Mouse (Mus musculus): ENCODE results near the gene Casp3. TPM values are rescaled to one million over a fixed set of nuclear protein-coding genes. Genes with fewer than 3 reads are reported as not detected.

Casp3 gene
- polyA plus RNA-seq, 1 experiment from 2014 or later = 130 TPM

- peak overlapping the region; percentile 93 for H3K4me3 ChIP-seq
- H3K27me3 ChIP-seq (ENCODE audit: insufficient read depth, poor library complexity, severe bottlenecking) = no peaks in the 10 kb centered on the region
- no peaks in the 10 kb centered on the region for H3K36me3 ChIP-seq
- 88% methylated on average over 8 of the region's 8 CpGs for WGBS
- no peaks in the 10 kb centered on the region for H3K9me3 ChIP-seq
- no peak for DNase-seq (ENCODE audit: low spot score)
- H3K27ac ChIP-seq = no peak overlapping the region
- peaks cover 38% of the 10 kb centered on the region for H3K4me1 ChIP-seq (replicated peaks)
These were observed 1.2 kb upstream of the Casp3 start for GRCm38 (mm10) chr8:46615936-46616335.

- peak; percentile 28 for DNase-seq (ENCODE audit: low spot score)
These were observed 864 bp downstream of the Casp3 start for GRCm38 (mm10) chr8:46617690-46618620.

GRCm38 (mm10) chr8:46618639-46619320 lies 1.7 kb downstream of the Casp3 start:
- H3K27me3 ChIP-seq (ENCODE audit: insufficient read depth, poor library complexity, severe bottlenecking) = no peaks in the 10 kb centered on the region
- H3K27ac ChIP-seq = peak overlapping the region; percentile 96
- H3K4me3 ChIP-seq = peak overlapping the region; percentile 93
- WGBS = 1% methylated on average over 10 of the region's 10 CpGs
- no peaks in the 10 kb centered on the region for H3K9me3 ChIP-seq
- peaks cover 6% of the 10 kb centered on the region; the same call in 1 of the 2 replicates for H3K36me3 ChIP-seq
- peaks cover 32% of the 10 kb centered on the region for H3K4me1 ChIP-seq (replicated peaks)
- no peak for DNase-seq (ENCODE audit: low spot score)

More at GRCm38 (mm10) chr8:46617690-46618620, 864 bp downstream of the Casp3 start:
- Histone ChIP-seq H3K4me3 (peak overlapping the region; percentile 93), H3K27ac (peak overlapping the region; percentile 96), H3K9me3 (no peaks in the 10 kb centered on the region), H3K36me3 (peaks cover 4% of the 10 kb centered on the region; the same call in 1 of the 2 replicates), H3K4me1 (replicated peaks) (peaks cover 38% of the 10 kb centered on the region), H3K27me3 (ENCODE audit: insufficient read depth, poor library complexity, severe bottlenecking) (no peaks in the 10 kb centered on the region)
- WGBS = under 1% methylated on average over 38 of the region's 38 CpGs

GRCm38 (mm10) chr8:46622446-46623270 lies 5.6 kb downstream of the Casp3 start:
- Histone ChIP-seq H3K4me3 (no peak overlapping the region), H3K36me3 (peaks cover 19% of the 10 kb centered on the region; the same call in 1 of the 2 replicates), H3K4me1 (replicated peaks) (peaks cover 22% of the 10 kb centered on the region), H3K27ac (no peak overlapping the region), H3K9me3 (no peaks in the 10 kb centered on the region), H3K27me3 (ENCODE audit: insufficient read depth, poor library complexity, severe bottlenecking) (no peaks in the 10 kb centered on the region)
- WGBS = 91% methylated on average over 9 of the region's 9 CpGs
- no peak for DNase-seq (ENCODE audit: low spot score)

- no peak for DNase-seq (ENCODE audit: low spot score)
- Histone ChIP-seq H3K4me1 (replicated peaks) (peaks cover 8% of the 10 kb centered on the region), H3K9me3 (no peaks in the 10 kb centered on the region), H3K36me3 (peaks cover 35% of the 10 kb centered on the region), H3K4me3 (no peak overlapping the region), H3K27me3 (ENCODE audit: insufficient read depth, poor library complexity, severe bottlenecking) (no peaks in the 10 kb centered on the region), H3K27ac (no peak overlapping the region)
- 73% methylated on average over 1 of the region's 1 CpGs for WGBS
These were observed 8.1 kb downstream of the Casp3 start for GRCm38 (mm10) chr8:46625166-46625565.

- DNase-seq (ENCODE audit: low spot score) = no peak
- H3K4me1 ChIP-seq (replicated peaks) = peaks cover 7% of the 10 kb centered on the region
- no peaks in the 10 kb centered on the region for H3K27me3 ChIP-seq (ENCODE audit: insufficient read depth, poor library complexity, severe bottlenecking)
- H3K27ac ChIP-seq = no peak overlapping the region
- 96% methylated on average over 5 of the region's 5 CpGs for WGBS
- no peaks in the 10 kb centered on the region for H3K9me3 ChIP-seq
- H3K36me3 ChIP-seq = peaks cover 50% of the 10 kb centered on the region
- H3K4me3 ChIP-seq = no peak overlapping the region
These were observed 9.6 kb downstream of the Casp3 start for GRCm38 (mm10) chr8:46626642-46627041.

- Histone ChIP-seq H3K27ac (no peak overlapping the region), H3K9me3 (no peaks in the 10 kb centered on the region), H3K27me3 (ENCODE audit: insufficient read depth, poor library complexity, severe bottlenecking) (no peaks in the 10 kb centered on the region), H3K36me3 (peaks cover 58% of the 10 kb centered on the region), H3K4me3 (no peak overlapping the region), H3K4me1 (replicated peaks) (peaks cover 7% of the 10 kb centered on the region)
- 72% methylated on average over 7 of the region's 7 CpGs for WGBS
- no peak for DNase-seq (ENCODE audit: low spot score)
These were observed 10.8 kb downstream of the Casp3 start for GRCm38 (mm10) chr8:46627881-46628280.

GRCm38 (mm10) chr8:46628645-46629044 lies 11.6 kb downstream of the Casp3 start:
- no peaks in the 10 kb centered on the region for H3K9me3 ChIP-seq
- H3K36me3 ChIP-seq = peaks cover 66% of the 10 kb centered on the region
- no peaks in the 10 kb centered on the region for H3K27me3 ChIP-seq (ENCODE audit: insufficient read depth, poor library complexity, severe bottlenecking)
- H3K4me1 ChIP-seq (replicated peaks) = peaks cover 7% of the 10 kb centered on the region
- no peak overlapping the region for H3K27ac ChIP-seq
- no peak for DNase-seq (ENCODE audit: low spot score)
- WGBS = 98% methylated on average over 1 of the region's 1 CpGs
- H3K4me3 ChIP-seq = no peak overlapping the region

- H3K36me3 ChIP-seq = peaks cover 78% of the 10 kb centered on the region
- DNase-seq (ENCODE audit: low spot score) = no peak
- 95% methylated on average over 3 of the region's 3 CpGs for WGBS
- no peaks in the 10 kb centered on the region for H3K27me3 ChIP-seq (ENCODE audit: insufficient read depth, poor library complexity, severe bottlenecking)
- no peak overlapping the region for H3K4me3 ChIP-seq
- no peaks in the 10 kb centered on the region for H3K9me3 ChIP-seq
- peaks cover 7% of the 10 kb centered on the region; the same call in 1 of the 2 replicates for H3K4me1 ChIP-seq (replicated peaks)
- H3K27ac ChIP-seq = no peak overlapping the region
These were observed 13.3 kb downstream of the Casp3 start for GRCm38 (mm10) chr8:46630422-46630821.

- peaks cover 83% of the 10 kb centered on the region for H3K36me3 ChIP-seq
- no peaks in the 10 kb centered on the region for H3K9me3 ChIP-seq
- H3K4me1 ChIP-seq (replicated peaks) = peaks cover 7% of the 10 kb centered on the region; the same call in 1 of the 2 replicates
- H3K27ac ChIP-seq = no peak overlapping the region
- DNase-seq (ENCODE audit: low spot score) = no peak
- 89% methylated on average over 4 of the region's 4 CpGs for WGBS
- no peak overlapping the region for H3K4me3 ChIP-seq
- no peaks in the 10 kb centered on the region for H3K27me3 ChIP-seq (ENCODE audit: insufficient read depth, poor library complexity, severe bottlenecking)
These were observed 13.8 kb downstream of the Casp3 start for GRCm38 (mm10) chr8:46630932-46631331.

- no peak for DNase-seq (ENCODE audit: low spot score)
- H3K4me1 ChIP-seq (replicated peaks) = no peaks in the 10 kb centered on the region
- H3K9me3 ChIP-seq = no peaks in the 10 kb centered on the region
- no peak overlapping the region for H3K4me3 ChIP-seq
- no peaks in the 10 kb centered on the region for H3K27me3 ChIP-seq (ENCODE audit: insufficient read depth, poor library complexity, severe bottlenecking)
- 83% methylated on average over 6 of the region's 6 CpGs for WGBS
- no peak overlapping the region for H3K27ac ChIP-seq
- peaks cover 78% of the 10 kb centered on the region for H3K36me3 ChIP-seq
These were observed 22.0 kb downstream of the Casp3 start for GRCm38 (mm10) chr8:46639010-46639571.

GRCm38 (mm10) chr8:46639852-46640251 lies 22.8 kb downstream of the Casp3 start:
- no peaks in the 10 kb centered on the region for H3K27me3 ChIP-seq (ENCODE audit: insufficient read depth, poor library complexity, severe bottlenecking)

More at GRCm38 (mm10) chr8:46639852-46640251, 22.8 kb downstream of the Casp3 start:
- H3K4me3 ChIP-seq = no peak overlapping the region
- WGBS = 86% methylated on average over 5 of the region's 5 CpGs
- DNase-seq (ENCODE audit: low spot score) = no peak
- no peak overlapping the region for H3K27ac ChIP-seq
- no peaks in the 10 kb centered on the region for H3K9me3 ChIP-seq
- peaks cover 70% of the 10 kb centered on the region for H3K36me3 ChIP-seq
- H3K4me1 ChIP-seq (replicated peaks) = no peaks in the 10 kb centered on the region
